Mouse (Mus musculus) yolk sac, embryonic 10.5 days (tissue): Measurements from ENCODE around the gene Gnmt.
"Not testable (repeated sequence)": the region's sequence is repeated elsewhere in the genome, so short reads cannot be mapped to it uniquely, and the experiment has no call there.

ENCODE experiments used
- DNase-seq: peaks from one replicate; pipeline ENCODE4 v3.0.0-alpha.2; 2017; ENCODE audit warnings: low spot score

The Gnmt gene

DNA sequence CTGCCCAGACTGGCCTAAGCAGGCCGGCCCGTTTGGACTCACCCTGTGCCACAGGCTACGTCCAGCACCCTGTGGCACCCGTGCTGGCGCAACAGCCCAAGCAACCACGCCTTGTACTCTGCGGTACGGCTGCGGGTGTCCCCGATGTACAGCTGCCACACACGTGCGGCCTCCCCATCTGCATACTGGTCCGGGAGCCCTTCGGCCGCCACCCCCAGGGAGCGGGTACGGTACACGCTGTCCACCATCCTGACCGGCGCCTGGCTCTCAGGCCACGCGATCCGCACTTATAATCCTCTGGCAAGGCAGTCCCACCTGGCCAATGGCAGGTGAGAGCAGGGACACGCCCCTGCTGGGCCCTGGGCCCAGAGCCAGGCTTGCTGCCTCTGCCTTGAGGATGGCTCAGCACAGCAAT, at the start of gene Gnmt:
Gnmt (minus strand) TSS at position 265 of the 415 bp plus-strand sequence.
- DNase-seq, result no peak

GRCm38 (mm10) chr17:46776087-46776486, 47.1 kb upstream of the Gnmt start:
- DNase-seq, result no peak

DNA sequence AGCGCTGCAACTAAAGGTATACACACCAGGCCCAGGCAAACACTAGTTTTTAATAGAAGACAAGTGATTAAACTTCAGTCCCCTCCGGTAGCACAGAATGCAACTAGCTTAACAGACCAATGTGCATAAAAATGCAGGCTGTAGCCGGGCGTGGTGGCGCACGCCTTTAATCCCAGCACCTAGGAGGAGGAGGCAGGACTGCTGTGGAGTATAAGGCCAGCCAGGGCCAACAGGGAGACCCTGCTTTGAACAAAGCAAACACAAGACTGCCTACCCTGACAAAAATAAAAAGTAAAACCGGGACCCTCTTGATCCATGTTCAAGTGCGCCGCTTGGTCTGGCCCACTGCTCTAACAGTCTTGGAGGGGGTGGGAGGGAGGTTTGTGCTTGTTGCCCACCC, 46.1 kb upstream of the Gnmt start:
- no peak for DNase-seq

DNA sequence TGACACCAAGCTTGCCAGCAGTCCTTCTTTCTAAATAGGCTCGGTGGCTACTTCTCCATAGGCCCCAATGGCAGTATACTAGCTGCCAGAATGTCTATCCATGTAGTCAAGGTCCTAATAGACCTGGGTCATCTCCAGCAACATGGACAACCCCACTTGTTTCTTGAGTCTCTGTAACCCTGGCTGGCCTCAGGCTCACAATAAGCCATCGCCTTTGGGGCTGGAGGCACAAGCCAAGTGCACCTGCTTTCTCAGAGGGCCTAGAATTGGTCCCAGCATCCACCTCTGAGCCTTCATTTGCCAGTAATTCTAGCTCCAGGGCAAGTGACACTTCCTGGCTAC, 45.1 kb upstream of the Gnmt start:
- DNase-seq, result no peak

GRCm38 (mm10) chr17:46773278-46774130, 44.5 kb upstream of the Gnmt start:
- peak; percentile 56 for DNase-seq

GRCm38 (mm10) chr17:46772404-46773277, 43.7 kb upstream of the Gnmt start, which contains the start of gene 2310039H08Rik:
TSS of gene 2310039H08Rik (plus strand) at chr17:46772635.
- peak; percentile 92 for DNase-seq

DNA sequence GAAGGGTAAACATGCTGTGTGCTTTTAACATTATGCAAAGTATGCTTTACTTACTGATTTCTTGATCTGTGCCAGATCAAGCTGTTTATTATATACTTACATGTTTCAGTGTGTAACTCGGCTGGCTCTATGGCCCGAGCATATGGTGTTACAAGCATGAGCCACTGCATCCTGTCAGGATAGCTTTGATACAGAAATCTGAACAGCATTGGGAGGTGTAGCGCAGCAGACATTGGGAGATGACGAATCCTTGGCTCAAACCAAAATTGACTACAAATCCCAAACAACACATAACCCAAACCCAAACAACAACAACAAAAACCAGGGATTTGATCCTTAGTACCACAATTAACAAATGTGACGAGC, 43.1 kb upstream of the Gnmt start:
- DNase-seq, result no peak

DNA sequence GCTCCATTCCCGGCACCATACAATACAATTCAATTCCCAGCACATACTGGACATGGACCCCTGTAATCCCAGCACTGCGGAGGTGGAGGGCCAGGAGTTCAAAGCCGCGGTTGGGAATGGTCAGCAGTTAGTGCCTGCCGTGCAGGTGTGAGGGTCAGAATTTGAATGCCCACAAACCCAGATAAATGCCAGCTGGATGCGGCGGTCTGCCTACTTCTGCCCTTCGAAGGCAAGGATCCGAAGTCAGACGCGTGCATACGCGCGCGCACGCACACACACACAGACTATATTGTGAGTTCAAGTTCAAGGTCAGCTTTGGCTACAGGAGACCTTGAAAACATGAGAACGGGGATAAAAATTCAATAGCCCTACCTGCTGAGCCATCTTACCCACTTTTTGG, 42.6 kb upstream of the Gnmt start:
- no peak for DNase-seq

DNA sequence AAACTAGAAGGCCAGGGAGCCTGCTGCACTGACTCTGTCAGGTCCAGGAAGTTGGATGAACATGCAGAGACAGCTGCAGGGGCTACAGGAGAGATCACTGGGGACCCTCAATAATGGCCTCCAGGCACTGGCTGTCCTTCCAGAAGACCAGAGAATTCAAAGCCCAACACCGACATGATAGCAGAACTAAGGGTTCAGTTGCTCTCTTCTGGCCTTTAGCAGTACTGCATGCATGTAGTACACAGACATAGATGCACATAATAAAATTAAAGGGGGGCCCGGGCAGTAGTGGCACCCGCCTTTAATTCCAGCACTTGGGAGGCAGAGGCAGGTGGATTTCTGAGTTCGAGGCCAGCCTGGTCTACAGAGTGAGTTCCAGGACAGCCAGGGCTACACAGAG, 42.1 kb upstream of the Gnmt start:
- DNase-seq, result no peak

DNA sequence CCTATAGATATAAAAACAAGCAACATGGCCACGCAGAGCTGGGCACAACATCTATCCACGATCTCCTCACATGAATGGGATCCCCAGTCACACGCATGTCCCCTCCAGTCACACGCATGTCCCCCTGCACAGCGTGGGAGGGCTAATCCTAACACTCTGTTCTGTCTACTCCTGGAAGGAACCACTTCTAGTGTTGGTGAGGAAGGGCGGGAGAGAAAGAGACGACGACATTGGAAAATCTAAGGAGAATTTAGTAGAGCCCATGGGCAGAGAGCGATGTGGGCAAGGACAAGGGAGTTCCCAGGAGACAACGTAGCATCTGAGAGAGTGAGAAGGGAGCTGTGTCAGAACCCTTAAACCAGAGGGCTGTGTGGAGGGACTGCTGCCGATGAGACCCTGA, 41.6 kb upstream of the Gnmt start:
- no peak for DNase-seq

DNA sequence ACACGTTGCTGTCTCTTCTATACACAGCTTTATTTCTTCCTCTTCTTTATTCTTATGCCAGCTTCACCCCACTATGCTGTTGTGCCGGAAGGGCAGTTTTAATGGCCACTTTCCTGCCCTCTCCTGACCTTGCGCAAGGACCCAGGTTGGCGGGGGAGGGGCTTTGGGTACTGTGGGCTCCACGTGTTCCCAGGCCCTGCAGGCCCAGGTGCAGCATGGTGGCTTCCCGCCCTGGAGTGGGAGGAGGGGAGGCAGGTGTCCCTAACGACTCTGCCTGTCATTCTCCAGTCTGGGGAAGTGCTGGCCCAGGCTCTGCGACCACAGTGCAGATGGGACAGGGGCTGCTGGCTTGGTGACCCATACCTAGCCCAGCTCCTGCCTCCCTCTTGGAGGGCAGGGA, 38.9 kb upstream of the Gnmt start:
- peak; percentile 26 for DNase-seq

- not testable (repeated sequence) for DNase-seq
Observed at GRCm38 (mm10) chr17:46764916-46765315, 35.9 kb upstream of the Gnmt start.

- DNase-seq, result no peak
Observed at GRCm38 (mm10) chr17:46763544-46763943, 34.6 kb upstream of the Gnmt start, which contains the start of gene Ptcra. TSS of gene Ptcra (minus strand) at chr17:46763712.

DNA sequence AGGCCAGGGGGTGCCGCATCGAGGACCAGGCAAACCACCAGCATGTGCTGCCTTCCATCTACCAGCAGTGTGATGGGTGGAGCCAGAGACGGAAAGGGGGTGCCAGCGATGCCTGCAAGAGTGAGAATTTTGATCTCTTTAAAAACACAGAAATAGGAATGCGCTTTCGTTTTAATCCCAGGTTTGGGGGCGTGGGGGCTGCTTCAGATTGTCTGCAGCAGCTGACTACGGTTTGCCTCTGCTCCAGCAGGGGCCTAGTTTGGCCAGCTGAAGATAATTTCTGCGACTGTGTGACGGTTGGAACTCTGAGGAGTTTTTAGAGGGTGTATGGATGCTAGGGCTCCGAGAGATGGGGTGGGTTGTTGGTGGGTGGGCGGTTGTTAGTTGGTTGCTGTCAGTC, 29.8 kb upstream of the Gnmt start:
- DNase-seq, result no peak

DNA sequence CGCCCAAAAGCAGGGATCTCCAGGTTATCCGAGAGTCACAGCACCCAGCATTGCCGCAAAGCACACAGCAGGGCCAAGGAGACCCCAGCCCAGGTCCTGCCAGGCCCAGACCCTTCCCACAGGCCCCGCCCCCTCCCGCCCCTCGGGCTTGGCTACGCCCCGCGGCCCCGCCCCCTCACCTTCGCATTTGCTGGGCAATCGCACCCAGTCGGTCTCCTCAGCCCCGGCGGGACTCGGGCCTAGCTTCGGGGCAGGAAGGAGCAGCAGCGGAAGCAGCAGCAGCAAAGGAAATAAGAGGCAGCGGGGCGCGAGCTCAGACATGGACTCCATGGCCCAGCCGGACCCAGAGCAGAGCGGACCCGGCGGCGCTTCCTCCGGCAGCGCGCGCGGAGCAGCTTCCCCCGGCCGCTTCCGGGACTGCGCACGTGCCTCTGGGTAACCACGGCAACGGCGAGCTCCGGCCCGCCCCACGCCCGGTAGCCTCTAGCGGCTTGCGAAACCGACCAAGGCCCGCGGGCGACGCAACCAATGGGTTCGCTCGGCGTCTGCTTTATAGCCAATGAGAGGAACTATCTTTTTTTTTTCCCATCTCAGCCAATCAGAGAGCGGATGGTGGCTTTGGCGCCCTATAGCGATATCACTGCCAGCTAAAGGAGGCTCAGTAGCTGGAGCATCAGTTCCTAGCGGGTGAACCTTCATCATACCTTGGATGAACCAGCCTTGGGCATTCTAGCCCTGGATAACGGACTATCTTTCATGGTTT, 23.0 kb upstream of the Gnmt start, which contains the start of gene Cnpy3:
Cnpy3 (minus strand) TSS at position 421 of the 763 bp plus-strand sequence.
- peak; percentile 98 for DNase-seq

DNA sequence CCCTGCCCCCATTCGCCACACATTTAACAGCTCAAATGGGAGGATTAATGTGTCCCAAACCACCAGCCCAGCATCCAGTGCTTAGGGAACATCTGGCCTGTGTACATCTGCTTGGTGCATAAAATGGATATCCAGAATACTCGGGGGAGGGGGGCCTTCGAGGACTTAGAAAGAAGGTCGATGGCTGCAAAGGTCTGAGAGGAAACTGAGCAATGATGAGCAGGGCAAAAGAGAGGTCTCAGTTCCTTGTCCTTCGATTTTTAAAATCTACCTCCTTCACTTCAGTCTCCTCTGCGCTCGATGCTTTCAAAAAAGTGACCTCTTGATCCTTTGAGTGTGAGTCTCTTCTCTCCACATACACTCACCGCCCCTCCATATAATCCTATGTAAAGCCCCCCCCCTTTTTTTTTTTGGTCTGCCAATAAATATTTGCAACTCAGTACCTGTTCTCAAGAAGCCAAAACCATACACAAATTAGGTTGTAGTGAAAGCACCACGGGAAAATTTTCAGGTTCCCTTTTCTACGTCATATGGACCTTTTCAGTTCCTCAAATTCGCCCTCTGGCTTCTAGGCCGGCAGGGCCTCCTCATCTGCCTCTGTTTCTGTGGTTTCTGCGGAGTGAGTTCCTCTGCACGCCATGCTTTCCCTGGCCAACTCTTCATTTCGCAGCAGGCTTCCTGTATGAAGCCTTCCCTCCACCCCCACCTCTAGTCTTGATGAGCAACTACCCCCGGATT, 22.3 kb upstream of the Gnmt start:
- DNase-seq, result no peak

- no peak for DNase-seq
Observed at GRCm38 (mm10) chr17:46750580-46750979, 21.6 kb upstream of the Gnmt start.

GRCm38 (mm10) chr17:46749282-46749681, 20.3 kb upstream of the Gnmt start:
- no peak for DNase-seq

GRCm38 (mm10) chr17:46747806-46748205, 18.8 kb upstream of the Gnmt start:
- DNase-seq, result no peak

DNA sequence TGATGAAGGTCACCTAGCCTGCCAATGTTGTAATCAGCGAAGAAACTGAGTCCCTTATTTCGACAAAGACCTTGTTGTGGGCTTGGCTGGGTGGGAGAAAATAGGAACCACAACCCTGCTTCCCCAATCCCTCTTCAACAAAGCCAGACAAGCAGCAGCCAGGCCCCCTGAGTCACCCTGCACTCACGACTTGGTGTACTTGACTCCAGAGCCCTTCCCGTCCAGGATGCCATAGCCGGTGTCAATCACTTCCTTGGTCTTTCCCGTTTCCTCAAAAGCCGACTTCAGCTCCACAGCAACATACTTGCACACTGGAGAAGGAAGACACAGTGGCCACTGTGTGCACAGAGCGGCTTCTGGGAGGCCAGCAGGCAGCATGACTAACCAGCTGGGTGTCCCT, 18.3 kb upstream of the Gnmt start:
- DNase-seq, result no peak

DNA sequence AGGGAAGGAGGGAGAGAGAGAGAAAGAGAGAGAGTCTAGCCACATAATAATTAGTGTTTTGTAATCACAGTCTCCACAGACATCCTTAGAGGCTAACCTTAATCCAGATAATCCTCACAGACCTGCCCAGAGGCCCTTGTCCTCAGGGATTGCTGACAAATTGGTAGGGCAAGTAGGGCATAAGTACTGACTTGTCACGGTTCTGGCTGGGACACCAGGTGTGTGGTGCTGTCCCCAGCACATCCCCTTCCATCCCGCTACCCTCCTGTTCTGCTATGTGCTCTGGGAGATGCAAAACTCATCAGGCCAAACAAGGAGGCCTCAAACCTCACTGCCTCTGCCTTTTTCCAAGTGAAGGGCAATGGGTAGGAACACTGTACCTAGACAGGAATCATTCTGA, 16.5 kb upstream of the Gnmt start:
- DNase-seq, result no peak

- DNase-seq, result no peak
Observed at GRCm38 (mm10) chr17:46742986-46743385, 14.0 kb upstream of the Gnmt start.
